Comparison of ENCODE assay signal across 8 mouse cellular contexts in genomic region chr10:44148337-44149317, GRCm38 (mm10). TPM values are rescaled to one million over a fixed set of nuclear protein-coding genes. Genes with fewer than 3 reads are reported as not detected.
DNase-seq lines count a peak whose midpoint lies in the region; ATAC-seq and TF ChIP-seq lines count a peak whose summit lies in the region.

Crybg1 (minus strand) TSS chr10:44148853.

- no peak for ATAC-seq in Patski
- peak; percentile 63; the same call in 1 of the 2 replicates for ATAC-seq in forebrain, embryonic 12.5 days (ENCODE audit: low FRiP score)
- ATAC-seq in hindbrain, embryonic 12.5 days (ENCODE audit: low FRiP score) = peak; percentile 69
- ATAC-seq in megakaryocyte-erythroid progenitor cell, adult 5-6 weeks (replicated peaks; ENCODE audit: low FRiP score, low TSS enrichment, poor library complexity, severe bottlenecking) = peak; percentile 91

- DNase-seq in Patski (ENCODE audit: low read depth, low spot score) = no peak
- DNase-seq in c-Kit-positive CD71-positive TER-119-negative erythroid progenitor cells, embryonic 14.5 days (ENCODE audit: low read depth) = peak; percentile 39
- peak; percentile 21 to 31 for DNase-seq in left cerebral cortex, postnatal 36 days (ENCODE audit: low spot score in 2 of 2)
- DNase-seq in skeletal muscle tissue, adult 2 months (ENCODE audit: low read depth, low spot score) = peak; percentile 4
- DNase-seq in yolk sac, embryonic 10.5 days (ENCODE audit: low spot score) = peak; percentile 64

- in situ Hi-C loops in Patski (cut with MboI; ENCODE audit: low pct_unique_long_range_greater_than_20kb) = no loop called here

- intact Hi-C loops in left cerebral cortex, postnatal 36 days (cut with DNase I) = no loop called here

- H3K4me1 ChIP-seq in forebrain, embryonic 12.5 days = peaks cover 11% of the 10 kb centered on the region
- H3K4me1 ChIP-seq in hindbrain, embryonic 12.5 days = peaks cover 9% of the 10 kb centered on the region

- CTCF ChIA-PET in Patski (lab: Charles Lee) = no interaction called here

- H3K36me3 ChIP-seq in forebrain, embryonic 12.5 days (replicated peaks) = no peaks in the 10 kb centered on the region
- H3K36me3 ChIP-seq in hindbrain, embryonic 12.5 days = no peaks in the 10 kb centered on the region

- H3K9ac ChIP-seq in forebrain, embryonic 12.5 days = no peak within 1 kb of the TSS
- H3K9ac ChIP-seq in hindbrain, embryonic 12.5 days = no peak within 1 kb of the TSS

- no peaks in the 10 kb centered on the region for H3K27me3 ChIP-seq in Patski
- peaks cover 16% of the 10 kb centered on the region for H3K27me3 ChIP-seq in forebrain, embryonic 12.5 days
- H3K27me3 ChIP-seq in hindbrain, embryonic 12.5 days = peaks cover 15% of the 10 kb centered on the region

- POLR2A ChIA-PET in Patski (lab: Charles Lee) = no interaction called here

- H3K27ac ChIP-seq in forebrain, embryonic 12.5 days = no peak within 1 kb of the TSS
- no peak within 1 kb of the TSS for H3K27ac ChIP-seq in hindbrain, embryonic 12.5 days

- WGBS in forebrain, embryonic 12.5 days = 5% methylated on average over 52 of the region's 53 CpGs
- WGBS in hindbrain, embryonic 12.5 days = 4% methylated on average over 53 of the region's 53 CpGs

- peak; percentile 58 for TF ChIP-seq CTCF in Patski (IDR thresholded peaks at IDR 0.05)

- no peaks in the 10 kb centered on the region for H3K9me3 ChIP-seq in forebrain, embryonic 12.5 days
- H3K9me3 ChIP-seq in hindbrain, embryonic 12.5 days (replicated peaks) = no peaks in the 10 kb centered on the region

- peak within 1 kb of the TSS; percentile 37 for H3K4me3 ChIP-seq in forebrain, embryonic 12.5 days (replicated peaks)
- H3K4me3 ChIP-seq in hindbrain, embryonic 12.5 days = peak within 1 kb of the TSS; percentile 33

- H3K4me2 ChIP-seq in forebrain, embryonic 12.5 days = peak within 1 kb of the TSS; percentile 59
- H3K4me2 ChIP-seq in hindbrain, embryonic 12.5 days (replicated peaks) = peak within 1 kb of the TSS; percentile 60

RNA-seq across cellular contexts. Expression of gene Crybg1, which starts in this region (rescaled TPM):
- polyA plus RNA-seq in Patski (2021) = 25.5 TPM
- 0.22 and 0.31 TPM in 2 replicates for polyA plus RNA-seq in forebrain, embryonic 12.5 days (2016; fragmentation: Nextera tagmentation; extraction: Ambion mirVana)
- polyA plus RNA-seq in hindbrain, embryonic 12.5 days (2016; fragmentation: Nextera tagmentation; extraction: Ambion mirVana) = 0.20 and 0.39 TPM in 2 replicates
- under 1 TPM; 0.27 to 0.86 TPM for total RNA-seq in left cerebral cortex, postnatal 36 days (2021)
- 0.44 and 1.9 TPM in 2 replicates for total RNA-seq in megakaryocyte-erythroid progenitor cell, adult 5-6 weeks (2014; fragmentation: Nextera tagmentation)
- total RNA-seq in megakaryocyte-erythroid progenitor cell, adult 5-6 weeks (2017) = 1.1 TPM in 1 of 2 replicates, not detected in the other

Comparison
In these comparisons a context has a peak if more than half of its experiments do, and no peak if none do; other contexts are left out.
1. RNA of gene Crybg1 (polyA plus RNA-seq): 25.5 TPM in Patski (single experiment); 0.20 to 0.39 TPM in hindbrain, embryonic 12.5 days and 0.22 to 0.31 TPM in forebrain, embryonic 12.5 days; every median in the first group is over 10 times any median in the second.
2. Peak in ATAC-seq, H3K4me3 ChIP-seq and H3K4me2 ChIP-seq in forebrain, embryonic 12.5 days; RNA of the gene not detected or under 1 TPM.
3. Peak in ATAC-seq, H3K4me3 ChIP-seq and H3K4me2 ChIP-seq in hindbrain, embryonic 12.5 days; RNA of the gene not detected or under 1 TPM.
4. Peak in DNase-seq in left cerebral cortex, postnatal 36 days; RNA of the gene not detected or under 1 TPM.